Mouse (Mus musculus): ENCODE results near the gene Galm.
"Not testable (repeated sequence)": the region's sequence is repeated elsewhere in the genome, so short reads cannot be mapped to it uniquely, and the experiment has no call there.

The Galm gene

GRCm38 (mm10) chr17:80206671-80207581, 79.7 kb downstream of the Galm start, which contains the start of the genes Srsf7 and Ttc39d:
TSS of gene Srsf7 (minus strand) at chr17:80207307.
TSS of gene Ttc39d (plus strand) at chr17:80207460.
- DNase-seq (ENCODE audit: low read depth, low spot score): peak; percentile 96

DNA sequence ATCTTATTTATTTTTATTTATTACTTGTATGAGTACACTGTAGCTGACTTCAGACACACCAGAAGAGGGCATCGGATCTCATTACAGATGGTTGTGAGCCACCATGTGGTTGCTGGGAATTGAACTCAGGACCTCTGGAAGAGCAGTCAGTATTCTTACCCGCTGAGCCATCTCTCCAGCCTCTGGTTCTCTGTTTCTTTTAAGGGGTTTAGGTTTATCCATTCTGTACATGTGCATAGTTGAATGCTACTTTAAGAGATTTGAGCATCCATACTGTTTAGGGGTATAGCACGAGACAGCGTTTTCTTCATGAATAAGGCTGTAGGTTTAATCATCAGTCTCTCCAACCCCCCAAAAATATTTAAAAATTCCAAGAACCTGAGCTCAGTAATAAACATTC, 86.7 kb downstream of the Galm start:
- DNase-seq (ENCODE audit: low read depth, low spot score): not testable (repeated sequence)

DNA sequence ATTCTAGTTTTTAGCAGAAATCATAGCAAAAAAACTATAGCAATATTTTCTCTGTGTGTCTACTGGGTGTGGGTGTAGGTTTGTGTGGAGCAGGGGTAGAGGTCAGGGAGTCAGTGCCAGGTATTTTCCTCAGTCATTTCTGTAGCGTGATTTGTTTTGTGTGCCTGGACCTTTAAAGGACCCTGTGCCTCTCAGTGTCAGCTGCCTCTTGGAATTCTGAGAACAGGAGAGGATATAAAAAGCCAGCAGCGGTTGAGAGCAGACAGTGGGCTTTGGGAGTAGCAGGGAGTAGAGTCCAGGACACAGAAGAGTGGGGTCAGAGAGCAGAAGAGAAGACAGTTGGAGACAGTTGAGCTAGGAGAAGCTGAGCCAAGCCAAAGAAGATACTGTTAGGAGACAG, 92.9 kb downstream of the Galm start:
- DNase-seq (ENCODE audit: low read depth, low spot score): no peak

DNA sequence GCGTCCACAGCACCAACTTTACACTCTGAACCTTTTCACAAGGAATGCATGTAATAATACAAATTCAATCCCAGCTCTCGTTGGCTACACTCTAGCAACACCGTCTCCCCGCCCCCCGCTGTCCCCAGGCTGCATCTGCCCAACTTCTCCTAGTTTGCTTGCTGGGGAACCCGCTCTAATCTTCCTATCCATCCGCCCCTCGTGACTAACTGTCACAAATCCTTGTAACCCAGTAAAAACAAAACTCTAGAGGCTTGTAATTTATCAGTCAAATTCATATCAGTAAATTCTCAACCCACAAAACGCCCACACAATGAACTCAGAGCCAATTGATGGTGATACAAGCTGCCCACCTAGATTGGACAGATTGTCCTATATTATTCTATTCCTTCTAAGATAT, 93.9 kb downstream of the Galm start:
- no peak for DNase-seq (ENCODE audit: low read depth, low spot score)

GRCm38 (mm10) chr17:80221890-80222628, 94.8 kb downstream of the Galm start:
- DNase-seq (ENCODE audit: low read depth, low spot score): no peak

DNA sequence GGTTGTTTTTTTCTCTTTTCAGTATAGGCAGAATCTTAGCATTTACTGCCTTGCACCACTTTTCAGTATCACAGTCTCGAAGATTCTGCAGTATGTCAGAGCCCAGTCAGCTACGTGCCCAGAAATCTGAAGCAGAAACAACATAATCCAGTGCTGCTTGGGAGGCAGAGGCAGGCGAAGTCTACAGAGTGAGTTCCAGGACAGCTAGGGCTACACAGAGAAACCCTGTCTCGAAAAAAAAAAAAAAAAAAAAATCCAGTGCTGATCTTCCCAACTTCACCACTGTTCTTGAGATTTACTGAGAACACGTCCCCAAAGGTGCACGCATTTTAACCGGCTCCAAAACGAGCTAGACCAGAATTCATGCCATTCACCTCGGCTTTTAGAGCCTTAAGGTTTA, 96.6 kb downstream of the Galm start:
- no peak for DNase-seq (ENCODE audit: low read depth, low spot score)

DNA sequence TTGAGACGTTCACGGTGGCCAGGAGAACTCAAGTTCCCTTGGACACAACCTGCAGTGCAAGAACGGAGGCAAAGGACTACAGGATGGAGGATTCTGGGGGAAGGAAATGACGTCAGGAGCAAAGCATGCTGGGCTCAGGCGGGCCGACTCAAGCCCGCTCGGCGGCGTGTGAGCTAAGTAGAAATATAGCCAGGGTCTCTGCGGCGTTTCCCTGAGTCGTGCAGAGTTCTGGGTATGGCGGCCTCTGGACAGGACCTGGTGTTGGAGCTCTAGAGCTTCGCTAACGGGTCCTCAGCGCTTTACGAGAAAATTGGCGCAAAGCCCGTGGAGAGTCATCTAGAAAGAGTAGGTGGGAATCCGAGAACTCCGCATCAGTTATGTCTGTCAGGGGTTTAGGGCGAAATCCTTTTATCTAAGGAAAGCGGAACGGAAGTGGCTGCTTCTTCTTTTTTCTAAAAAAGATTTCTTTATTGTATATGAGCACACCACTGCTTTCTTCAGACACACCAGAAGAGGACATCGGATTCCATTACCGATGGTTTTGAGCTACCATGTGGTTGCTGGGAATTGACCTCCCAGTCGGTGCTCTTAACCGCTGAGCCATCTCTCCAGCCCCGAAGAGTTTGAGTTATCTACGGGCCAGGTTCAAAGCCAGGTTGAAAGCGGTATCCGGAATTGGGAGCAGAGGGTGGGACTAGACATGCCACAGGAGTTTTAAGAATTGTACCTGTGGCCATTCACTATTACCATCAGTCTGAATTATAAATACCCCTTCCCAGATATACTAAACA, 97.2 kb downstream of the Galm start, which contains the start of gene Gemin6:
TSS of gene Gemin6 (plus strand) at position 116 of the 791 bp plus-strand sequence.
- DNase-seq (ENCODE audit: low read depth, low spot score): peak; percentile 85

- not testable (repeated sequence) for DNase-seq (ENCODE audit: low read depth, low spot score)
Measured at GRCm38 (mm10) chr17:80225142-80225541, 97.9 kb downstream of the Galm start.

DNA sequence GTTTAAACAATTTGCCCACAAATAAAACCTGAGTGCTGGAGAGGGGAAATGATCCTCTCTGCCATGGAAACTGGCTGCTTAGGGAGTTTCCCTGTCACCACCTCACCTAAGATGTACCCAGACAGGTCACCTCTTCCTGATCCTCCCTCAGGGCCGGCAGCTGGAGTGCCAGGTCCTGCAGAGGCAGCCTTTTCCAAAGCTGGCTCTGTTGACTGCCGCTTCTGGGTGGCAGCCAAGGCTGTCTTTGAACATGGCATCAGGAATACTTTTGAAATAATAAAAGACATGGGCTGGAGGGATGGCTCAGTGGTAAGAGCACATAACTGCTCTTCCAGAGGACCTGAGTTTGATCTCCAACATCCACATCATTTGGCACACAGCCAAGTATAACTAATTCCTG, 102.1 kb downstream of the Galm start:
- DNase-seq (ENCODE audit: low read depth, low spot score): no peak

DNA sequence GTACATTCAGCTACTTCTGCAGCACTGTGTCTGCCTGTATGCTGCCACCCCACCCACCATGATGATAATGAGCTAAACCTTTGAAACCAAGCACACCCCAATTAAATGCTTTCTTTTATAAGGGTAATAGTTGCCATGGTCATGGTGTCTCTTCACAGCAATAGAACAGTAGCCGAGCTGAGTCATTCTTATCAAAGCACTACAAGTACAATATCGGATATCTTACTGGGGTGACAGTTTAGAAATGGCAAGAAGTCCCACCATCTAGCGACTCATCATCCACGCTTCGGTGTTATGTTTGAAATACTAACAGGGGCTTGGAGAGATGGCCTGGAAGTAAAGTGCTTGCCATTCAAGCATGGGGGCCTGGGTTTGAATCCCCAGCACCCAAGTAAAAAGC, 106.6 kb downstream of the Galm start:
- no peak for DNase-seq (ENCODE audit: low read depth, low spot score)

DNA sequence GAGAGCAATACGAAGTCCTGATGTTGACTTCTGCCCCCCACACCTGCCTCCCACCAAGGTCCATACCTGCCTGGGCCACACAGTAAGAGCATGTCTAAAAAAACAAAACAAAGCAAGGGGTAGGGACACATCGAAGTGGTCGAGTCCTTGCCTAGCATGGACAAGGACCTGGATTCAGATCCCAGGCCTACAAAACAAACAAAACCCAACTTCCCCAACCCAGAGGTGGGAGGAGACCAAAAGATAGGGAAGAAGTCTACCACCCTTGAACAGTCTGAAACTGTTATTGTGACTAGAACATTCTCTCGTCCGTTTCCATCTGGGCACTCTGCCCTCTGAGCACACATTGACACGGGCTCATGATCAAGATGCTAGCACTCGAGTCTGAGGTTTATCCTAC, 107.1 kb downstream of the Galm start:
- DNase-seq (ENCODE audit: low read depth, low spot score): no peak

Measured in brain, embryonic 18.5 days (tissue).